Mouse (Mus musculus): ENCODE measurements around the gene Tbc1d1.

The Tbc1d1 gene

DNA sequence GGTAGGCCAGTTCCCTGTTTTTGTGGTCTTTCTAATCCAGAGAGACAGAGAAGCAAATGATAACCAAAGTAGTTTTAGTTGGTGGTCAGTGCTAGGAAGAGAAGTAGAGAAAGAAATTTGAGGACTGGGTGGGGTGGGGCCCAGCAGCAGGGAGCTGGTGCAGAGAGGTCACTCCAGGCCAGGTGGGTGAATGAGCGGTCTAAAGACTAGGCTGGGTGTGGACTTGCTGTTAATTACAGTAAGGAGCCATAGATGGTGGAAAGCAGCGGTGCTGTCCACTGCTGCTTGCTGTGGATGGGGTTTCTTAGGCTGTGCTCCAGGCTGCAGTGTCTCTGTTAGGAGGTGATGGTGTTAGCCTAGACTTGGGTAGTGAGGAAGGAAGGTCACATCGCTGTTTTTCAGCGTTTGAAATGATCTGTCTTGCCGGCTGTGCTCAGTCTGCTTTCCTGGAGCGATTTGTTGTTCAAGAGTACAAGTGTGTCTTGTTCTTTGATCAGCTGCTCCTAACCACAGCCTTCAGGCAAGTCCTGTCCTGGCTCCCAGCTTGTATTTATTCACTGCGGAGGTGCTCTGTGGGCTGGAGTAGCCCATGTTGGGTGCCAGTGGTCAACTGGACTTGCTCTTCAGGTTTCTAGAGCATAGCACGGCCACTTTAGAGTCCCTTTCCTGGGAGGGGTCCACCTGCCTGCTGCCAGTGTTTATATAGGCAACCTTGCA, 78.3 kb downstream of the Tbc1d1 start:
- in situ Hi-C loops (cut with MboI, MseI), result no loop called here

GRCm38 (mm10) chr5:64235250-64235649, 79.1 kb downstream of the Tbc1d1 start:
- in situ Hi-C loops (cut with MboI, MseI), result no loop called here

- in situ Hi-C loops (cut with MboI, MseI), result no loop called here
Measured at GRCm38 (mm10) chr5:64236561-64236960, 80.5 kb downstream of the Tbc1d1 start.

DNA sequence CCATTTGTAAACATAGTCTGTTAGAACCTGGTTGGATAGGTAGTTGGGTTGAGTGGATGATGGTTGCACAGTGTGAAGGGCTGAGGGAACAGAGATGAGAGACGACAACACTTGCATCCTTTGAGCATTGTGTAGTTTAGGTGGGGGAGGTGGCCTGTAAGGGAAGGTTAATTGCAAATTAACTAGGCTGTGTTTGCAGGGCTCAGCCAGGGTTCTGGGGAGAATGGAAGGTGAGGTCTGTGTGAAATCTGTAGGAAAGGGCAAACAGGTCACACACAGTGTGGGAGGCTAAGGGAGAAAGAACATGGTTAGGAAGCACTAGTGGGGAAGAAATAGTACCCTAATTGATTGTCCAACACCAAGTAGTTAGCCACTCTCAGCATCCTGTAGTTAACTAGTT, 81.2 kb downstream of the Tbc1d1 start:
- in situ Hi-C loops (cut with MboI, MseI), result no loop called here

- in situ Hi-C loops (cut with MboI, MseI), result no loop called here
Measured at GRCm38 (mm10) chr5:64237693-64238092, 81.6 kb downstream of the Tbc1d1 start.

DNA sequence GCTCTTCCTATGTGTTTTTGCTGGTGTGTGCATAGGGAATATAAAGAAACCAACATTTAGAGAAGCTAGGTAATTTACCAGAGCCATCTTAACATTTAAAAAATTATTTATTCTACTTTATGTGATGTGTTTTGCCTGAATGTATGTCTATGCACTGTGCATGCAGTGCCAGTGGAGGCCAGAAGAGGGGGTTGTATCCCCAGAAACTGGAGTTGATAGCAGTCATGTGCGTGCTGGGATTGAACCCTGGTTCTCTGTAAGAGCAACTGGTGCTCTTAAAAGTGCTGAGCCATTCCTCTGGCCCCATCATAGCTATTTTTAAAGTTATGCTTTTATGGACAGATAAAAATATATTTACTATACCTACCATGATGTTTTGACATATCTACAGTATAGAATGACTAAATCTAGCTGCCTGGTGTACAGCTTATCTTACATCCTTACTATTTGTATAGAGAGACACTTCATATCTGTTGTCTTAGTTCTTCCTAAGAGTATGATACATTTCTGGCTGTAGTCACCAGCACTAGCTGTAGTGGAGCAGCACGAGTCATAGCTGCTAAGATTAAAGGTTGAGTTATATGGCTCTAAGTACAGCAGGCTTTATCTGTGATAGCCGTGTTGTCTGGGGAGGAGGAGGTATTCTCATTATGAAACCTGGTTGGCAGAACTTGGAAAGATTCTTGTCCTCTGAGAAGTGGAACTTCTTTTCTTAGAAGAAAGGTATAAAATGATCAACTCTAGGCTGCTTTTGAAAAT, 83.0 kb downstream of the Tbc1d1 start:
- in situ Hi-C loops (cut with MboI, MseI), result no loop called here

- in situ Hi-C loops (cut with MboI, MseI), result no loop called here
Measured at GRCm38 (mm10) chr5:64240941-64241682, 85.0 kb downstream of the Tbc1d1 start.

DNA sequence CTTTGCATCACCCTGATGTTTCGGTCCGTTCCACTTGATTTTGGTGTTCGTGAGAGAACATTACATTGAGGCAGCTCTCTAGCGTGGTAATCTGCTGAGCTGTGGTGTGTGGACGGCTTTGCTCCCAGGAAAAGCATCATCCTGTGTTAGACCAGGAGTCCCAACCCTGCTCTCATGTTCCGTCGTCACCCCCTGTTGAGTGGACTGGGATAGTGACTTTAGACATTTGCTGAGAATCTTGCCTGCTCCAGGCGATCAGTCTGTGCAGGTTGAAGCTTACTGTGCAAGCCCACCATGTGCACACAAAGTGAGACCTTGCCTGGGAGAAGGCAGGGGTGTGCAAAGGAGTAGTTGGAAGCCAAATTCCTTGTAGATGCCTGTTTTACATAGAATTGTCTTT, 85.8 kb downstream of the Tbc1d1 start:
- in situ Hi-C loops (cut with MboI, MseI), result no loop called here

DNA sequence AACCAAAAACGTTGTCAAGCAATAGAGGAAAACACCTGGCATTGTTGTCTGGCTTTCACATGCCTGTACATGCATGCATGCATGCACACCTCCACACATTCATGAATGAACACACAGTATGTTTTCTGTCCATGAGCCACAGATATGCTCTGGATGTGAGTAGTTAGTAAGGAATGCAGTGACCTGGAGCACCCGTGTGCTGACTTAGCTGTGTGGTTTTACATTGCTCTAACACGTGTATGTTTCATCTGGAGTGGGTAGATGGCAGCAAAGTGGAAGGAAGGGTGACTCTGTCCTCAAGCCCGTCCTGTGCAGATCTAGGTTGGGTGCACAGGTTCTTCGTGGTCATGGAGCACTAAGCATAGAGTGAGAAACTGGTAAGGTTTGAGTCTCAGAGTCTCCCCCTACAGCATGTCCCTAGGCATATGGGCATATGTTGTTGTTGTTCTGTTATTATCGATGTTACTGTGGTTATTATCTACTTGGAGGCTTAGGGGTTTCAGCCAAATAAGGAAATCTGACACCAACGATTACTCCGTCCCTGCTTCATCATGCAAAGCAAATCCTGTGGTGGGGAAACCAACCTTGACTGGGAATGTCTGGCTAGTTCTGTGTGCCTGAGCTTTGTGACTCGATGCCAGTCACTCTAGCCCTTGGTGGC, 86.8 kb downstream of the Tbc1d1 start:
- in situ Hi-C loops (cut with MboI, MseI), result no loop called here

DNA sequence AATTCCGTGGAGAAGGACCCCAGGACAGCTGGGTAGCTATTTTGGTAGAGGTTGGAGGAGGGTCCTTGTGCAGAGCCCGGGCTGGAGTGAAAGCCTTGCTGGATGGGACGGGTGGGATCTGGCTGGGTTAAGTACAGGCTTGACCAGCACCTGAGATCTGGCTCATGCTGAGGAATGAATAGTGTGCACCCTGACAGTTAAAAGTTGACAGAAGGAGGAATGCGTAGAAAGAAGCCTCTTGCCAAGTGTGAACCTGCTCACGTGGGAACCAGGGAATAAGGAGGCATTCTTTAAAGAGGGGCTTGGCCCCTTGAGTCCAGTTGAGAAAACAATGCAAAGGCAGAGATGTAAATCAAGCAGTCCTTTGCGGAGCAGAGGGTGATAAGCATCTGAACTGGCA, 87.6 kb downstream of the Tbc1d1 start:
- in situ Hi-C loops (cut with MboI, MseI), result no loop called here

DNA sequence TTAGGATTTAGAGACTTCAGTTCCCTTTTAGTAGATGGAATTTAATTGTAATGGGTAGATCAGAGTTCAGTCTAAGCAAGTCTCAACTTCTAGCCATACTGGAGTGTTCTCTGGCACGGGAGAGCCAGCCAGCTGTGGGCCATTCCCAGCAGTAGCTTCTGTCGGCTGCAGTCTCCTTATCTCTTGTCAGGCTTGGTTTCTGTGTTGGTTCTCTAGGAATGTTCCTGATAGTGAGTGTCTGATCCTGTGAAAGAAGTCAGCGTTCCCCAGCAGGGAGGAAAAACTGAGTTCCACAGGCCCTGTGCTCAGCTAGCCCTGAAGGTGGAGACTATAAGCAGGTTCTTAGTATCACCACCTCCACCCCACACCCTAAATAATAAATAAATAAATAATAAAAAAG, 88.2 kb downstream of the Tbc1d1 start:
- in situ Hi-C loops (cut with MboI, MseI), result no loop called here

DNA sequence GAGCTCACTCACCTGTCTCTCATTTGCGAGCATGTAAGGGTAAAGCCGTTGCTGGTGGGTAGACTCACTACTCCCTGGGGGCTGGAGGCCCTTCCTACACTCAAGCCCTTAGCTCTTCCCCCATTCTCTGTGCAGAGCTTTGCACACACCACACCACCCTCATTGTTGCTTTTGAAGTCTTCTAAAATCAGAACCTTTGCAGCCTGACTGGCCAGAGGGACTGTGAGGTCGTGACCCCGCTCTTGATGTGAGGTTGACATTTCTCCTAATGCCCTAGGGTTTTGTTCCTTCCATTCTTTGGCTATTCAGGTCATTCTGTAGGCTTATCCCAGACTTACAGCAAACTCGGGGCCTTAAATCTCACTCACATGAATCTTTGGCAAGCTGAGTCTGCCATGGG, 88.6 kb downstream of the Tbc1d1 start:
- in situ Hi-C loops (cut with MboI, MseI), result no loop called here

DNA sequence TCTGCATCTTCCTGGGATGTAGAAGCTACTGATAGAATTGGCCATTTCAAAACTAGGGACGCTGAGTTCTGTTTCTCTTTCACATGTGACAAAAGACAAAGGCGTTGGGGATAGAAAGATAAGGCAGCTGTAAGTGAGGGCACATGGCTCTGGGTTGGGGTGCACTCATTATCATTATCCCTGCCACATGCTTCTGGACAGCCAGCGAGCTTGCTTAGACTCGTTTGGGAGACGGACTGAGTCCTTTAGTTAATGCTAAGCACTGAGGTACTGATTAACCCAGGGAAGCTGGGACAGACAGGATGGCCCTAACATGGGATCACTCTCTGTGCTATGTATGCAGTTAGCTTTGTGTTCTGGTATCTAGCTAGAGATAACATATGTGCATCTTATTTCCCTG, 95.3 kb downstream of the Tbc1d1 start:
- in situ Hi-C loops (cut with MboI, MseI), result no loop called here

GRCm38 (mm10) chr5:64254278-64254677, 98.2 kb downstream of the Tbc1d1 start:
- in situ Hi-C loops (cut with MboI, MseI), result no loop called here

DNA sequence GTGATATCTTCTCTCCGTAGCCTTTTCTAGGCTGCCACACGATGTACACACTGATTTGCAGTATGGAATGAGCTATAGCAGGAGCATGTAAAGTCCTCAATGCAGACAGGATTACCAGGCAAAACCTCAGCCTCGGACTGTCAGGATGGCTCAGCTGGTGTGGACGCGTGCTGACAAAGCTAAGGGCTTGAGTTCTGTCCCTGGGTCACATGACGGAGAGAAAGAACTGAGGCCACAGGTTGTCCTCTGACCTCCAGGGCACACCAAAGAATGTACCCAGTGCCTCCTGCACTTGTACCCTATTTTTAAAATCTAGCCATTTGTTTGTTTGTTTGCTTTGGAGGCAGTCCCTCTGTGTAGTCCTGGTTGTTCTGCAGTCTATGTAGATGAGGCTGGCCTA, 98.9 kb downstream of the Tbc1d1 start:
- in situ Hi-C loops (cut with MboI, MseI), result no loop called here

- in situ Hi-C loops (cut with MboI, MseI), result loop anchor here (10.0 kb wide), 1 partner anchor 349 kb away; no protein-coding TSS in a partner anchor
Measured at GRCm38 (mm10) chr5:64263348-64263747, 107.2 kb downstream of the Tbc1d1 start.

- in situ Hi-C loops (cut with MboI, MseI), result loop anchor here (10.0 kb wide), 1 partner anchor 349 kb away; no protein-coding TSS in a partner anchor
Measured at GRCm38 (mm10) chr5:64263898-64264478, 107.9 kb downstream of the Tbc1d1 start.

DNA sequence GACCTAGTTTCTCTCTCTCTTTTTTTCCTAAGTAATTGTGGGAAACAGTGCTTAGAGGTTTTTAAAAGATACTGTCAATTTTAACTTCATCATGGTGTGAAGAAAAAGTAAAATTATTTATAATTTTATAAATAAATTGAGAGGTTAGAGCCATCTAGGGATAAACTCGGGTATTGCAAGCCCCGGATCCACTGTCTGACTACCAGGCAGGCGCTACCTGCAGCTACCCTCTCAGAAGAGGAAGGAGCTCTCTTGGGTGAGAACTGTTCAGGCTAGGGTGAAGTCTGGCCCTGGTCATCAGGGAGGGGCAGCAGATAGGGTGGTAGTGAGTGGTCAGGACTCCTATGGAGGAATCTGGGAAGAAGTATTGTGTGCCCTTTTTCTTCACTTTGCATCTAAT, 109.0 kb downstream of the Tbc1d1 start:
- in situ Hi-C loops (cut with MboI, MseI), result loop anchor here (5.0 to 10.0 kb wide), 2 partner anchors 68 to 350 kb away; no protein-coding TSS in a partner anchor

DNA sequence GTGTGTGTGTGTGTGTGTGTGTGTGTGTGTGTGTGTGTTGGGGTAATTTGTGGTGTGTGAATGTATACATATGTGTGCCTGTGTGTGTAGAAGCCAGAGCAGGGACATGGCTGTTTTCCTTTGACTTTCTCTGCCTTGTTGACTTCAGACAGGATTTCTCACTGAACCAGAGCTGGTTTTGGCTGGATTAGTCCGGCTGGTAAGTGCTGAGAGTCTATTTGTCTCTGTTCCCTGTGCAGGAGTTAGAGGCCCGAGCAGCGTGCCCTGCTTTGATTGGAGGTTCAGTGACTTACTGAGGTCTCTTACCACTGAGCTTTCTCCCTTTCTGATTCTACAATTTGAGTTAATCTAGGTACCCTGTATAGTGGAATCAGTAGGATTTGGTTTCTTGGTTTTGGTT, 109.8 kb downstream of the Tbc1d1 start:
- in situ Hi-C loops (cut with MboI, MseI), result loop anchor here (5.0 to 10.0 kb wide), 2 partner anchors 69 to 351 kb away; no protein-coding TSS in a partner anchor

GRCm38 (mm10) chr5:64266534-64266933, 110.4 kb downstream of the Tbc1d1 start:
- in situ Hi-C loops (cut with MboI, MseI), result loop anchor here (5.0 to 10.0 kb wide), 2 partner anchors 69 to 352 kb away; no protein-coding TSS in a partner anchor

- in situ Hi-C loops (cut with MboI, MseI), result loop anchor here (5.0 to 10.0 kb wide), 2 partner anchors 70 to 352 kb away; no protein-coding TSS in a partner anchor
Measured at GRCm38 (mm10) chr5:64267279-64267678, 111.2 kb downstream of the Tbc1d1 start.
